Mouse (Mus musculus) adrenal gland, postnatal 4 days (tissue): ENCODE results near the gene Slc10a7. TPM values are rescaled to one million over a fixed set of nuclear protein-coding genes. Genes with fewer than 3 reads are reported as not detected.

ENCODE experiments used
- DNase-seq, 2 experiments: peaks; one replicate each; pipeline ENCODE4 v3.0.0; 2021 to 2022; ENCODE audit warnings: low spot score in 2 of 2, mixed read lengths in 2 of 2
- total RNA-seq, 2 experiments: library from RNA; stranded (reverse); gene quantifications; 2 replicates each; pipeline ENCODE4 v1.2.3; 2021

The Slc10a7 gene
- total RNA-seq, 2 experiments from 2014 or later, result 23.4 to 27.0 TPM

DNA sequence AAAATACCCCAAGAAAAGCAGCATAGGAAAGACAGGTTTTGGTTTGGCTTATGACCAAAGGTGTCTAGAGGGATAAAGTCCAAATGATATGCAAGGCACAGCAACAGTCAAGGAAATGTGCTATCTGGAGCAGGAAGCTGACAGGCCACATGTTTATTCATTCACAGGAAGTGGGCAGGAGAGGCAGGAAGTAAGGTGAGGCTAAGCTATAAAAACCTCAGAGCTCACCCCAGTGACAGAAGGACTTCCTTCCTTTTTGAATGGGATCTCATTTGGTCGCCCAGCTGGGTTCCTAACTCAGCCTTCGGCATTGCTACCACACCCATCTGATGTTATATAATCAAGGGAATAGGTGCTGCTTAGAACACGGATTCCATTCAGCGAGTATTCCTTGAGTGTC, 113.2 kb downstream of the Slc10a7 start:
- DNase-seq, result no peak

DNA sequence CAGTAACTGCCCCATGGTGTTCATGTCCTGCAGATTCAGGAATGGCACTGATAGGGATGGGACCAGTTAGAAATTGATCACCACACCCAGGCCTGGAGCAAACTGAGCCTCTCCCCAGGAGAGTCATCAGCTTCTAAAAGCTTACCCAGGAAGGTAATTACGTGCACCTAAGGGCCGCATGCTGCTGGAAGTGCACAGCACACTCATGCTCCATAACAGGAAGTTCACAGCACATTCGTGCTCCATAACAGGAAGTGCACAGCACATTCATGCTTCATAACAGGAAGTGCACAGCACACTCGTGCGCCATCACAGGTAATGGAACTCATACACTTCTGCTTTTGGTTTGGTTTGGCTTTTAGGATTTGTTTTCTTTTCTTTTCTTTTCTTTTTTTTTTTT, 114.8 kb downstream of the Slc10a7 start:
- no peak for DNase-seq

GRCm38 (mm10) chr8:78624738-78625442, 115.7 kb downstream of the Slc10a7 start:
- DNase-seq, result no peak

GRCm38 (mm10) chr8:78626632-78627031, 117.5 kb downstream of the Slc10a7 start:
- no peak for DNase-seq

DNA sequence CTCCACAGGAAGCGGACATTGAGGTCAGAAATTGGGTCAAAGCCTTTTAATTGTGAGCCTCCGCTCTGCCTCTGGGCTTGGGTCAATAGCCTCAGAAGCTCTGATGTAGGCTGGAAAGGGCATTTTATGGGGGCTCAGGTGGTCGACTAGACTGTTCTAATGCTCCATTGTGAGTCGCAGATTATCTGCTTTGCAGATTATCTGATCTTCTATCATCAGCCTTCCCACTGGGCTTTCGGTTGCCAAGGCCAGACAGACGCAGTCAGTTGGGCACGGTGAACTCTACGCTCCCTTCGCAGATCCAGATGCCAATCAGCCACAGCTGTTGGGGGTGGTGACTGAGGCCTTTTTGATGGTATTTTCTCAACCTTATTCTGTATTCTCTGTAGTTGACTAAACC, 118.6 kb downstream of the Slc10a7 start:
- DNase-seq, result no peak

- DNase-seq, result no peak
Observed at GRCm38 (mm10) chr8:78630414-78631164, 121.4 kb downstream of the Slc10a7 start.

GRCm38 (mm10) chr8:78633012-78633411, 123.9 kb downstream of the Slc10a7 start:
- DNase-seq, result no peak

- DNase-seq, result no peak
Observed at GRCm38 (mm10) chr8:78634018-78634417, 124.9 kb downstream of the Slc10a7 start.

DNA sequence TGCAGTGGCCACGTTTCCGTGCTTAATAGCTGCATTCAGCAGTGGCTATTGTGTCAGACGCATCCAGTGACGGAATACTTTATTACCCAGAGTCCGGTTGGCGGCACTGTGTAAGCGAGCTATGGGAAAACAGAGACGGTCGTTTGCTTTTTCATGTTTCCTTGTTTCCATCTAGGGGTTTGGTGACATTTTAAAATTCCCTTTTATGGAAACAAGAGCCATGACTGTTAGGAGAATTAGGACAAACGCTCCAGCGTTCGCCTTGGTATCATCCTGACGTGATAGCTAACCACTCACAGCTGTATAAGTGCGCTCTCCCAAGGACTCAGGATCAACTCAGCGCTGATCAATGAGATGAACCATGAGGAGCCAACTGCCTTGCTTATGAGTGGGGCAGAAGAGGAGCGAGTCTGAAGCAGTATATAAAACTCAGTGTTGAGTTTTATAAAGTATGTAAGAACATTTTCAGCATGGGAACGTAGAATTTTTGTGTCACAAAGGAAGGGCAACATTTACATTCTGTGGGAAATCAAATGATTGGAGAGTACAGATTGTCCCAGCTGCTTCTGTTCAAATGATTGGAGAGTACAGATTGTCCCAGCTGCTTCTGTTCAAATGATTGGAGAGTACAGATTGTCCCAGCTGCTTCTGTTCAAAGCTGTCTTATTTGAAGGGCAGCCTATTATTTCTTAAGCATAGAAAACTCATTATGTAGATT, 125.5 kb downstream of the Slc10a7 start:
- DNase-seq, result no peak

DNA sequence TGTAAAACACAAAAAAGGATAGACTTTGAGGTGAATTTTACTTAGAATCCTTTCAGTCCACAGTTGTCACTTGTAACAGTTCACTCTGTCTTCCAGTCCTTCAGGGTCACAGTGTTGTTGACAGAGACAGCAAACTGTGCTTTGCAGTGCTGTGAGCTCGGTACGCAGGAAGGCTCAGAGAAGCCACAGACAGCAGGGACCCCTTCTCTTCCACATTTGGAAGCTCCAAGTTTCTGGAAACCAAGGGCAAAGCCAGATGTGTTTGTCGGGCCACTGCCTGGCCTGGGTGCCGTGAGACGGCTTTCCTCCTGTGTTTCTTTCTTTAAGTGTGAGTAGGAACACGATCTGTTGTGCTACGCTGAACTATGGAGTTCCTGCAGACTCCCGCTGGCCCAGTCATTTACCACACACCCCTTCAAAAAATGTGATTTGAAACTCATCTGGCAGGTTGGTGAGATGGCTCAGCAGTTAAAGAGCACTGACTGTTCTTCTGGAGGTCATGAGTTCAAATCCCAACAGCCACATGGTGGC, 126.2 kb downstream of the Slc10a7 start:
- no peak for DNase-seq

- no peak for DNase-seq
Observed at GRCm38 (mm10) chr8:78641919-78642318, 132.8 kb downstream of the Slc10a7 start.

DNA sequence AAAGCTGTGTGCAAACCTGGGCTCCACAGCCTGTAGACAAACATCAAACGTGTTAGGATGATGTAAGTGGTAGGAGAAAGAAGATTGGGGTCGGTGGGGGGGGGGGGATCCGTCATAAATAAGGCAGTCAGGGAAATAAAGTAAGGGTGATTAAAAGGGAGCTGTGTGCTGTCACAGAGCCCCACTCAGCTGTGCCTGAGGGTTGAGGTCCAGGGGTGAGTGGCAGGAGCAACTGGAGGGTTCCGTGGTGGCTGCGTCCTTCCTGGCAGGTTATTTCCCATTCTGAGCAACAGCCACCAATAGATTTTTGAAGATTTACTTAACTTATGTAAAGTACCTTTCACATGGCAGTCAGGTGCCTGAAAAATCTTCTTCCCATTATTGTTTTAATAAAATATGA, 133.2 kb downstream of the Slc10a7 start:
- no peak for DNase-seq

GRCm38 (mm10) chr8:78647000-78647656, 138.0 kb downstream of the Slc10a7 start:
- DNase-seq, result no peak

GRCm38 (mm10) chr8:78647846-78648245, 138.7 kb downstream of the Slc10a7 start:
- no peak for DNase-seq

DNA sequence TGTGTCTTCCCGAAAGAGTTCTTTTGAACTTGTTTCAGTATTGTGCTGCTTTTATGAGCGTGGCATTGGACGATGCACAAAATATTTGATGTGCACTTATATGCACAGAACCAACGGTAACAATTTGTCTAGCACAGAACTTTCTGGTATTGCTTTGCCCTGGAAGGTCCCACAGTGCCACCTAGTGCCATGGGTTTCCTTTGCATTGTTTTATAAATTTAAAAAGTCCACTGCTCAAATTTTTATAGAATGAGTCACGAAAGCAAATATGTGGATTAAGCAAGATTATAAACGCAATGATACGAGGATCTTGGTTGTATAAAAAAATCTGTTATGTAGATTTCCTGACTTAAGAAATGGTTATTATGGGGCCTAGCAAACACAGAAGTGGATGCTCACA, 139.8 kb downstream of the Slc10a7 start:
- DNase-seq, result peak; percentile 41 to 56

GRCm38 (mm10) chr8:78651670-78652069, 142.5 kb downstream of the Slc10a7 start:
- no peak for DNase-seq

- no peak for DNase-seq
Observed at GRCm38 (mm10) chr8:78655351-78656045, 146.4 kb downstream of the Slc10a7 start.

DNA sequence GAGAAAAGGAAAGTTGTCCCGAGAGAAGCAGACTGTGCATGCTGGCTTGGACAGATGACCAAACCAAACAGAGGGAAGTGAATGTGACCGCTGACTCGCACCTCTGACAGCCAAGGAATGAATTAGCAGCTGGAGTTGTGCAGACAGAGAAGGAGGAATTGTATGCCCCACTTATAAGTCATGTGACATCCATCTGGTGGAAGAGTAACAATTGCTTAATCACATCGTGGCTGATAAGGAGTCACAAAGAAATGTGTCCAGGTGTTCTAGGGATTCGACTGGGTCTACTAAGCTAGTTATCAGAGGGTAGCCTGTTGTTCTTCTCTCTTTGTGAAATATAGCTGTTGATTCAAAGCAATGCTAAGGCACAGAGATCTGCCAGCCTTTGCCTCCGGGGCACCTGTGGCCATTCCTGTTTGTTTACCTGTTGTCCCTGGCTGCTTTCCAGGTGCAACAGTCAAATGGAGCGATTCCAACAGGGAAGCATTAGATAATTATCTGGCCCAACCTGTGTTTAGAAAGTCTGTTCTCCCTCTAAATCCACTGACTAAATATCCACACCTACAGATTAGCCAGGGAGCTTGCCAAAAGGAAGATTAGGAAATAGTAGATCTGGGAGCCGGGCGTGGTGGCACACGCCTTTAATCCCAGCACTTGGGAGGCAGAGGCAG, 147.7 kb downstream of the Slc10a7 start:
- no peak for DNase-seq

- no peak for DNase-seq
Observed at GRCm38 (mm10) chr8:78658172-78658571, 149.0 kb downstream of the Slc10a7 start.

- no peak for DNase-seq
Observed at GRCm38 (mm10) chr8:78659617-78660187, 150.6 kb downstream of the Slc10a7 start.
